Mouse (Mus musculus) bone marrow macrophage, adult 2 months (primary cell): ENCODE results near the gene Nudt4.

ENCODE experiments used
- CTCF ChIP-seq: IDR thresholded peaks from 2 replicates; pipeline ENCODE4 v1.5.1; 2012; ENCODE audit warnings: low read depth, mild to moderate bottlenecking, low read length, moderate library complexity
- POLR2A ChIP-seq: IDR thresholded peaks from 2 replicates; pipeline ENCODE4 v1.6.1; 2012; ENCODE audit warnings: mild to moderate bottlenecking, low read depth, low read length, borderline replicate concordance

- TF ChIP-seq POLR2A (no peak), CTCF (no peak)
These were observed 36.6 kb upstream of the Nudt4 start for GRCm38 (mm10) chr10:95600527-95600926.
